Mouse (Mus musculus): ENCODE data around the gene Gkn3.

DNA sequence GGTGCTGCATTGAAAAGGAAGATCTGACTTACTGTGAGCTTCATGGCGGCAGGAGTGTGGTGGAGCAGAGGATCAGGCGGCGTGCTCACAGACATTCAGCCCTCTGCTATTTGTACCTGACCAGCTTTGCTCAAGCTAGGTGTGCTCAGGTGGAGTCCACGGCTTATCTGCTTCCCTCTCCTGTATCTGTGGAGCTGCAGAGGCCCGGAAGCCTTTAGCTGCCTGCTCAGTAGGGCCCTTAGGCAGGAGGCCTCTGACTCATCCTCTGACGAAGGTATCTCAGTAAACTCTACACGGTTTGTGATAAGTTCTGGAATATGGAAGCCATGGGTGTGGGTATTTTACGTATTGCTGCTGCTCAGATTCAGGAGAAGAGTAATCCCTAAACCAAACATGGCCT lies 37.9 kb downstream of the Gkn3 start, which contains the start of gene Gkn1:
- no peak for TF ChIP-seq EP300 (IDR thresholded peaks at IDR 0.05; ENCODE audit: insufficient read depth, low read depth, low read length)
- no peak for TF ChIP-seq CTCF (IDR thresholded peaks at IDR 0.05)
- TF ChIP-seq POLR2A (IDR thresholded peaks at IDR 0.05; ENCODE audit: insufficient read depth, low read depth, low read length), result no peak
